7 mouse cellular contexts compared by ENCODE assay signal in the genomic region with DNA sequence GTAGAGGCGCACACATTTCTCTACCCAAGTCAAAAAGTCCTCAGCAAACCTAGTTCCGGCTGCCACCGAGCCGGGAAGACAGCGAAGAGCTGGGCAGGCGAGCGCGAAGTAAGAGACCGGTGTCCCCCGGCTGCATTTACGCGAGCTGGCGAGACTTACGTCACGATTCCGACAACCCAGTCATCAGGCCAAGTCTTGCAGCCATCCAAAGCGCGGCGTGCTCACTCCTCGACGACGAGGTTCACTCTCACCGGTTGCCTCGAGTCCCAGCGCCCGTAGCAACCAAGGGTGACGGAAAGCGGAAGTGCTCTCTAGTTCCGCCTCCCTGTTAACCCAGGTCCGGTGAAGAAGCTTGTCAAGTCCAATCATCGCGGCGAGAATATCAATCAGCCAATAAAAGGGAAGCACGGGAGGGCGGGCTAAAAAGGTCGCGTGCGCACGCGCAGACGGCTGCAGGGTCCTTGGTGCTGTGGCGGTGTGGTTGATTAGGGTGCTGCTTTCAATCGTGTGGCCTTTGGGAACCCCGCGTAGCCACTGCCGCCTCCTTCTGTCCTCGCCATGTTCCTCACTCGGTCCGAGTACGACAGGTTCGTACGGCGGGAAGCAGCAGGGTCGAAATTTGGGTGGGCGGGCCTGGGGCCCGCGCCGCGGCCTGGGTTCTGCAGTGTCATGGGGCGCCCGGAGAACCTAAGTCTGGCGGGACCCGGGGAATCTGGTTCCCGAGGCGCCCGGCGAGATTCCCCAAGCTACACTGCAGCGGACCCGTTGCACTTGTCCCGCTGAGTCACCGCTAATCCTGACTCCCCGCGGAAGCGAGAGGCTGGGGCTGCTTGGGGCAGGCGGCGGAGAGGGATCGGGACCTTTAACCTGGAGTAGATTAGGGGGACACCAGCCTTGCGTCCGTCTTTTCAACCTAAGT. TPM values are rescaled to one million over a fixed set of nuclear protein-coding genes. Genes with fewer than 3 reads are reported as not detected.
A peak's percentile ranks its signal among the peaks of the same experiment; 100 is the strongest.
DNase-seq lines count a peak whose midpoint lies in the region; ATAC-seq lines count a peak whose summit lies in the region.

A gene (plus strand): TSS at position 208 of the 919 bp plus-strand sequence.

- no peaks in the 10 kb centered on the region for H3K4me1 ChIP-seq in embryonic facial prominence, embryonic 11.5 days (ENCODE audit: control insufficient read depth, insufficient read depth, low read length)
- H3K4me1 ChIP-seq in limb, embryonic 10.5 days = peaks cover 10% of the 10 kb centered on the region; the same call in 1 of the 2 replicates
- peaks cover 25% of the 10 kb centered on the region for H3K4me1 ChIP-seq in midbrain, embryonic 13.5 days (replicated peaks)

- DNase-seq in adrenal gland, postnatal 14 days = peak; percentile 98
- peak; percentile 99 for DNase-seq in embryonic facial prominence, embryonic 11.5 days (ENCODE audit: low spot score)
- peak; percentile 97 for DNase-seq in kidney, adult 11 months
- peak; percentile 96 for DNase-seq in limb, embryonic 10.5 days (ENCODE audit: low spot score)
- peak; percentile 89 for DNase-seq in spleen, adult 12 weeks (ENCODE audit: low spot score)

- no peaks in the 10 kb centered on the region for H3K9me3 ChIP-seq in embryonic facial prominence, embryonic 11.5 days (replicated peaks; ENCODE audit: control insufficient read depth, low read length)
- H3K9me3 ChIP-seq in limb, embryonic 10.5 days (replicated peaks) = no peaks in the 10 kb centered on the region
- no peaks in the 10 kb centered on the region for H3K9me3 ChIP-seq in midbrain, embryonic 13.5 days

- under 1% methylated on average over 79 of the region's 79 CpGs for WGBS in embryonic facial prominence, embryonic 11.5 days
- under 1% methylated on average over 79 of the region's 79 CpGs for WGBS in limb, embryonic 10.5 days
- under 1% methylated on average over 79 of the region's 79 CpGs for WGBS in midbrain, embryonic 13.5 days

- no peak within 1 kb of the TSS; the same call in 1 of the 2 replicates for H3K27ac ChIP-seq in embryonic facial prominence, embryonic 11.5 days (replicated peaks; ENCODE audit: low read depth, low read length)
- H3K27ac ChIP-seq in limb, embryonic 10.5 days = peak within 1 kb of the TSS; percentile 83
- no peak within 1 kb of the TSS for H3K27ac ChIP-seq in midbrain, embryonic 13.5 days

- H3K4me2 ChIP-seq in embryonic facial prominence, embryonic 11.5 days (ENCODE audit: low read depth, low read length) = peak within 1 kb of the TSS; percentile 61
- H3K4me2 ChIP-seq in midbrain, embryonic 13.5 days (replicated peaks) = peak within 1 kb of the TSS; percentile 79

- peak within 1 kb of the TSS; percentile 77 for H3K9ac ChIP-seq in embryonic facial prominence, embryonic 11.5 days (replicated peaks; ENCODE audit: low read length)
- H3K9ac ChIP-seq in midbrain, embryonic 13.5 days (replicated peaks) = peak within 1 kb of the TSS; percentile 96

- ATAC-seq in embryonic facial prominence, embryonic 11.5 days (replicated peaks; ENCODE audit: insufficient number of reproducible peaks, low FRiP score, low TSS enrichment, low read depth) = peak; percentile 99
- ATAC-seq in granulocyte monocyte progenitor cell, adult 5-6 weeks (replicated peaks; ENCODE audit: poor library complexity, severe bottlenecking) = peak; percentile 98
- peak; percentile 100 for ATAC-seq in midbrain, embryonic 13.5 days

- H3K27me3 ChIP-seq in embryonic facial prominence, embryonic 11.5 days (ENCODE audit: control insufficient read depth, insufficient read depth, low read length) = no peaks in the 10 kb centered on the region
- no peaks in the 10 kb centered on the region for H3K27me3 ChIP-seq in limb, embryonic 10.5 days (ENCODE audit: low read depth, poor library complexity, severe bottlenecking)
- H3K27me3 ChIP-seq in midbrain, embryonic 13.5 days = no peaks in the 10 kb centered on the region

- peak within 1 kb of the TSS; percentile 93 for H3K4me3 ChIP-seq in embryonic facial prominence, embryonic 11.5 days (ENCODE audit: low read depth, low read length)
- peak within 1 kb of the TSS; percentile 96 for H3K4me3 ChIP-seq in limb, embryonic 10.5 days
- H3K4me3 ChIP-seq in midbrain, embryonic 13.5 days (replicated peaks) = peak within 1 kb of the TSS; percentile 99

- H3K36me3 ChIP-seq in embryonic facial prominence, embryonic 11.5 days (replicated peaks; ENCODE audit: control insufficient read depth, insufficient read depth, low read depth, low read length) = no peaks in the 10 kb centered on the region
- peaks cover 14% of the 10 kb centered on the region for H3K36me3 ChIP-seq in limb, embryonic 10.5 days
- H3K36me3 ChIP-seq in midbrain, embryonic 13.5 days = peaks cover 2% of the 10 kb centered on the region; the same call in 1 of the 2 replicates

RNA-seq across cellular contexts. Expression of the gene that starts here (rescaled TPM):
- 83.9 and 86.4 TPM in 2 replicates for total RNA-seq in adrenal gland, postnatal 14 days (2021)
- polyA plus RNA-seq in embryonic facial prominence, embryonic 11.5 days (2014; fragmentation: Nextera tagmentation; extraction: Ambion mirVana) = 333 and 344 TPM in 2 replicates
- 258 and 273 TPM in 2 replicates for total RNA-seq in granulocyte monocyte progenitor cell, adult 5-6 weeks (2014; fragmentation: Nextera tagmentation)
- total RNA-seq in granulocyte monocyte progenitor cell, adult 5-6 weeks (2017) = 264 and 296 TPM in 2 replicates
- 374 and 403 TPM in 2 replicates for polyA plus RNA-seq in limb, embryonic 10.5 days (2016; fragmentation: Nextera tagmentation; extraction: Ambion mirVana)
- polyA plus RNA-seq in midbrain, embryonic 13.5 days (2015; fragmentation: Nextera tagmentation; extraction: Ambion mirVana) = 242 and 257 TPM in 2 replicates
